Mouse (Mus musculus): ENCODE measurements around the gene Dop1b.

Gene Dop1b

GRCm38 (mm10) chr16:93712966-93713365 lies 1.3 kb downstream of the Dop1b start:
- no peak for DNase-seq (ENCODE audit: low spot score)

GRCm38 (mm10) chr16:93714426-93714825 lies 2.7 kb downstream of the Dop1b start:
- DNase-seq (ENCODE audit: low spot score) = peak; percentile 36

GRCm38 (mm10) chr16:93715826-93716225 lies 4.1 kb downstream of the Dop1b start:
- DNase-seq (ENCODE audit: low spot score) = no peak

- DNase-seq (ENCODE audit: low spot score) = peak; percentile 50
These were observed 5.6 kb downstream of the Dop1b start for GRCm38 (mm10) chr16:93717299-93717703.

GRCm38 (mm10) chr16:93721771-93722170 lies 10.1 kb downstream of the Dop1b start:
- no peak for DNase-seq (ENCODE audit: low spot score)

GRCm38 (mm10) chr16:93722476-93722875 lies 10.8 kb downstream of the Dop1b start:
- DNase-seq (ENCODE audit: low spot score) = no peak

GRCm38 (mm10) chr16:93725417-93726144 lies 13.9 kb downstream of the Dop1b start:
- no peak for DNase-seq (ENCODE audit: low spot score)

GRCm38 (mm10) chr16:93726186-93726585 lies 14.5 kb downstream of the Dop1b start:
- DNase-seq (ENCODE audit: low spot score) = no peak

GRCm38 (mm10) chr16:93728676-93729075 lies 17.0 kb downstream of the Dop1b start:
- DNase-seq (ENCODE audit: low spot score) = no peak

- DNase-seq (ENCODE audit: low spot score) = no peak
These were observed 18.4 kb downstream of the Dop1b start for GRCm38 (mm10) chr16:93729801-93730721.

GRCm38 (mm10) chr16:93731310-93731709 lies 19.6 kb downstream of the Dop1b start:
- no peak for DNase-seq (ENCODE audit: low spot score)

- no peak for DNase-seq (ENCODE audit: low spot score)
These were observed 21.3 kb downstream of the Dop1b start for GRCm38 (mm10) chr16:93732875-93733569.

GRCm38 (mm10) chr16:93739251-93739650 lies 27.5 kb downstream of the Dop1b start:
- DNase-seq (ENCODE audit: low spot score) = no peak

- no peak for DNase-seq (ENCODE audit: low spot score)
These were observed 31.2 kb downstream of the Dop1b start for GRCm38 (mm10) chr16:93742903-93743302.

- DNase-seq (ENCODE audit: low spot score) = peak; percentile 41
These were observed 32.4 kb downstream of the Dop1b start for GRCm38 (mm10) chr16:93744049-93744490.

- DNase-seq (ENCODE audit: low spot score) = peak; percentile 75
These were observed 33.2 kb downstream of the Dop1b start for GRCm38 (mm10) chr16:93744804-93745340.

GRCm38 (mm10) chr16:93746397-93746796 lies 34.7 kb downstream of the Dop1b start:
- no peak for DNase-seq (ENCODE audit: low spot score)

- peak; percentile 15 for DNase-seq (ENCODE audit: low spot score)
These were observed 35.3 kb downstream of the Dop1b start for GRCm38 (mm10) chr16:93746957-93747356.

- DNase-seq (ENCODE audit: low spot score) = no peak
These were observed 35.7 kb downstream of the Dop1b start for GRCm38 (mm10) chr16:93747421-93747820.

- DNase-seq (ENCODE audit: low spot score) = no peak
These were observed 37.6 kb downstream of the Dop1b start for GRCm38 (mm10) chr16:93749147-93749910.

- DNase-seq (ENCODE audit: low spot score) = no peak
These were observed 38.8 kb downstream of the Dop1b start for GRCm38 (mm10) chr16:93750464-93750863.
